Mouse (Mus musculus) limb, embryonic 14.5 days (tissue): Measurements from ENCODE around the gene Olfr1056. TPM values are rescaled to one million over a fixed set of nuclear protein-coding genes. Genes with fewer than 3 reads are reported as not detected.
"Not testable (repeated sequence)": the region's sequence is repeated elsewhere in the genome, so short reads cannot be mapped to it uniquely, and the experiment has no call there.

Experiments used
- ATAC-seq: fragments of 200-750 bp; cut with Nextera tagmentation; 2 replicates; pipeline ENCODE4 v1.8.0; 2017; ENCODE audit warnings: low read depth, moderate number of reproducible peaks, moderate TSS enrichment; ENCODE audit not compliant: low FRiP score
- DNase-seq: peaks from one replicate; pipeline ENCODE4 v3.0.0-alpha.2; 2015; ENCODE audit warnings: low spot score
- H3K27ac ChIP-seq: fragments of 300-500 bp; sonication (generic); replicated peaks from 2 replicates; pipeline ENCODE4 v1.5.1; 2014; ENCODE audit warnings: low read depth, mild to moderate bottlenecking, low read length, moderate library complexity, mixed read lengths
- H3K27me3 ChIP-seq: fragments of 300-500 bp; sonication (generic); 2 replicates; pipeline ENCODE4 v1.6.1; 2014; ENCODE audit warnings: low read length, mixed read lengths; ENCODE audit not compliant: control insufficient read depth, insufficient read depth
- H3K36me3 ChIP-seq: fragments of 300-500 bp; sonication (generic); 2 replicates; pipeline ENCODE4 v1.6.1; 2014; ENCODE audit warnings: mild to moderate bottlenecking, low read length, moderate library complexity, mixed read lengths; ENCODE audit not compliant: control insufficient read depth, insufficient read depth
- H3K4me1 ChIP-seq: fragments of 300-500 bp; sonication (generic); 2 replicates; pipeline ENCODE4 v1.6.1; 2014; ENCODE audit warnings: antibody characterized with exemption, low read length, mixed read lengths; ENCODE audit not compliant: control insufficient read depth, insufficient read depth
- H3K4me2 ChIP-seq: fragments of 300-500 bp; sonication (generic); replicated peaks from 2 replicates; pipeline ENCODE4 v1.6.1; 2014; ENCODE audit warnings: low read depth, mild to moderate bottlenecking, low read length, moderate library complexity; ENCODE audit not compliant: severe bottlenecking
- H3K4me3 ChIP-seq: fragments of 300-500 bp; sonication (generic); replicated peaks from 2 replicates; pipeline ENCODE4 v1.5.1; 2014; ENCODE audit warnings: low read length
- H3K9ac ChIP-seq: fragments of 300-500 bp; sonication (generic); 2 replicates; pipeline ENCODE4 v1.6.1; 2014; ENCODE audit warnings: mild to moderate bottlenecking, low read depth, low read length, moderate library complexity; ENCODE audit not compliant: severe bottlenecking
- H3K9me3 ChIP-seq: fragments of 300-500 bp; sonication (generic); 2 replicates; pipeline ENCODE4 v1.6.1; 2016; ENCODE audit warnings: low read length; ENCODE audit not compliant: control insufficient read depth
- POLR2A ChIP-seq: fragments of 200-500 bp; IDR thresholded peaks from 2 replicates; pipeline ENCODE4 v1.8.0; 2012; ENCODE audit warnings: inconsistent platforms, mild to moderate bottlenecking, moderate library complexity, borderline replicate concordance; ENCODE audit not compliant: insufficient read depth, insufficient read length; ENCODE audit errors: extremely low read depth
- WGBS: fragments of 180-500 bp; shearing (Covaris S2); extraction: QIAGEN DNeasy Blood & Tissue Kit; methylation state at CpG from one replicate; pipeline ENCODE4 v1.1.7; 2014; 5-methylcytosine and 5-hydroxymethylcytosine counted together
- polyA plus RNA-seq, 2 experiments: library from polyadenylated mRNA; depleted of rRNA in 1 of 2; stranded (reverse) in 1 of 2; unstranded in 1 of 2; fragments of >200 nt; fragmentation: Nextera tagmentation in 1 of 2; extraction: Ambion mirVana in 1 of 2; gene quantifications; 2 replicates each; pipeline versions ENCODE4 v1.2.1 to v1.2.3; 2012 to 2014

Olfr1056 gene
- polyA plus RNA-seq (2012; rRNA removed) (not detected in 2 replicates), polyA plus RNA-seq (2014; fragmentation: Nextera tagmentation; extraction: Ambion mirVana) (not detected in 2 replicates)

GRCm38 (mm10) chr2:86362369-86362768 lies at the start of gene Olfr1056:
Gene Olfr1056 (minus strand): TSS chr2:86362469.
- no peak for TF ChIP-seq POLR2A
- H3K4me2 ChIP-seq = no peak within 1 kb of the TSS

GRCm38 (mm10) chr2:86395114-86395513 lies 32.8 kb upstream of the Olfr1056 start:
- Histone ChIP-seq H3K4me3 (no peak overlapping the region), H3K4me1 (no peaks in the 10 kb centered on the region), H3K27me3 (no peaks in the 10 kb centered on the region), H3K9me3 (no peaks in the 10 kb centered on the region), H3K36me3 (no peaks in the 10 kb centered on the region), H3K4me2 (no peak overlapping the region), H3K27ac (no peak overlapping the region), H3K9ac (no peak overlapping the region)
- ATAC-seq = no peak
- DNase-seq = no peak
- WGBS = 84% methylated on average over 2 of the region's 2 CpGs
- no peak for TF ChIP-seq POLR2A

More at GRCm38 (mm10) chr2:86362369-86362768, at the start of gene Olfr1056:
- H3K4me1 ChIP-seq = no peaks in the 10 kb centered on the region
- no peak within 1 kb of the TSS for H3K4me3 ChIP-seq
- H3K27ac ChIP-seq = no peak within 1 kb of the TSS
- DNase-seq (no peak), ATAC-seq (no peak)
- H3K27me3 ChIP-seq = no peaks in the 10 kb centered on the region
- no peaks in the 10 kb centered on the region for H3K9me3 ChIP-seq
- H3K9ac ChIP-seq = no peak within 1 kb of the TSS
- no peaks in the 10 kb centered on the region for H3K36me3 ChIP-seq

- H3K9ac ChIP-seq, H3K9me3 ChIP-seq, H3K36me3 ChIP-seq, H3K27ac ChIP-seq, DNase-seq, H3K4me3 ChIP-seq, H3K4me2 ChIP-seq, H3K4me1 ChIP-seq, ATAC-seq, H3K27me3 ChIP-seq: not testable (repeated sequence)
Observed at GRCm38 (mm10) chr2:86388461-86388860, 26.2 kb upstream of the Olfr1056 start, which contains the start of gene Olfr1058. Gene Olfr1058 (minus strand): TSS chr2:86388561.

- no peaks in the 10 kb centered on the region for H3K36me3 ChIP-seq
Observed at GRCm38 (mm10) chr2:86378293-86378692, 16.0 kb upstream of the Olfr1056 start, which contains the start of gene Olfr1057. Gene Olfr1057 (minus strand): TSS chr2:86378393.

GRCm38 (mm10) chr2:86366342-86366741 lies 4.1 kb upstream of the Olfr1056 start:
- ATAC-seq = not testable (repeated sequence)

More at GRCm38 (mm10) chr2:86378293-86378692, 16.0 kb upstream of the Olfr1056 start, which contains the start of gene Olfr1057:
- Histone ChIP-seq H3K4me2 (no peak within 1 kb of the TSS), H3K9ac (no peak within 1 kb of the TSS), H3K27ac (no peak within 1 kb of the TSS), H3K4me3 (no peak within 1 kb of the TSS), H3K9me3 (no peaks in the 10 kb centered on the region), H3K27me3 (no peaks in the 10 kb centered on the region), H3K4me1 (no peaks in the 10 kb centered on the region)
- ATAC-seq (no peak), DNase-seq (no peak)
- no peak for TF ChIP-seq POLR2A

GRCm38 (mm10) chr2:86351751-86352150 lies 10.5 kb downstream of the Olfr1056 start:
- H3K27me3 ChIP-seq, H3K9ac ChIP-seq: not testable (repeated sequence)
- 90% methylated on average over 1 of the region's 1 CpGs for WGBS

More at GRCm38 (mm10) chr2:86366342-86366741, 4.1 kb upstream of the Olfr1056 start:
- not testable (repeated sequence) for DNase-seq, H3K9ac ChIP-seq, H3K4me3 ChIP-seq, H3K4me1 ChIP-seq, H3K27ac ChIP-seq, H3K9me3 ChIP-seq, H3K4me2 ChIP-seq, H3K27me3 ChIP-seq, H3K36me3 ChIP-seq
- WGBS = 33% methylated on average over 1 of the region's 6 CpGs

More at GRCm38 (mm10) chr2:86351751-86352150, 10.5 kb downstream of the Olfr1056 start:
- not testable (repeated sequence) for H3K36me3 ChIP-seq, ATAC-seq, DNase-seq, H3K4me1 ChIP-seq, H3K9me3 ChIP-seq, H3K27ac ChIP-seq, H3K4me3 ChIP-seq, H3K4me2 ChIP-seq
